Mouse (Mus musculus): ENCODE measurements around the gene Ttc3.
"Not testable (repeated sequence)": the region's sequence is repeated elsewhere in the genome, so short reads cannot be mapped to it uniquely, and the experiment has no call there.

Gene Ttc3

GRCm38 (mm10) chr16:94370173-94370914 is at the start of gene Ttc3:
TSS of gene Ttc3 (plus strand) at chr16:94370618.
- peak; percentile 91 for DNase-seq

DNA sequence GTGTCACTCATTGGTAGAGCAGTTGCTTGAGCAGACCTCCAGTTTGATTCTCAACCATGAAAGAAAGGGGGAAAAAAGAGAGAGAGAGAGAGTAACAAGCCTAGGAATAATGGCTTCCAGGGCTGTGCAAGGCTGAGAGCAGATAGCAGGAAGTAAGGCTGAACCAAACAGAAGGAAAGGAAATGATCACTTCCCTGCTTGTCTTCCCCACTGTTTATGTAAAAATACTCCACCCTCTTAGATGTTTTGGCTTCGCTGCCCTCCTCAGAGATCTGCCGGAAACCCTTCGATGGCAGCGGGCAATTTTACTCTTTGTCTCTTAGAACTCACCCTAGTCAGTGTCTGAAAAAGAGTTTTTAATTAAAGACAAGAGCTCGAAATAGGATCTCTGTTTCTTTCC is 46.7 kb upstream of the Ttc3 start:
- DNase-seq: no peak

- no peak for DNase-seq
These were observed 44.4 kb upstream of the Ttc3 start for GRCm38 (mm10) chr16:94326008-94326407.

GRCm38 (mm10) chr16:94327781-94328711 is 42.4 kb upstream of the Ttc3 start, which contains the start of gene Ripply3:
TSS of gene Ripply3 (plus strand) at chr16:94328420.
- peak; percentile 68 for DNase-seq

GRCm38 (mm10) chr16:94328881-94329867 is 41.2 kb upstream of the Ttc3 start:
- DNase-seq: no peak

DNA sequence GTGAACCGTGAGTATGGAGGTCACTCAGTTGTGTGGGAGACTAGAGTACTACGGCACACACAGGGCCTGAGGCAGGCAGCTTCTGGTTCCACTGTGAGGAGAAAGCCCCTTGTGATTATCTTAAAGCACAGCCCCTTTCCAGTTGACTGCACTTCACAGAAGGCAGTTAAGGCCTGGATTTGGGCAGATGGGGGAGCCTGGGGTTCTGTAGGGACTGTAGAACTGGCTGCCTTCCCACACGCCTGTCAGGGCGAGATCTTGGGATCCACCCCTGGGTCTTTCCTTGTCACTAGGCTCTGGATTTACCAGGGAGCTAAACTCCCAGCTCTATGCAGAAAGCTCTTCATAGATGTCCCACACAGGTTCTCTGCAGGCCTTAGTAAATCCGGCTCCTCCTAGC is 40.0 kb upstream of the Ttc3 start:
- no peak for DNase-seq

DNA sequence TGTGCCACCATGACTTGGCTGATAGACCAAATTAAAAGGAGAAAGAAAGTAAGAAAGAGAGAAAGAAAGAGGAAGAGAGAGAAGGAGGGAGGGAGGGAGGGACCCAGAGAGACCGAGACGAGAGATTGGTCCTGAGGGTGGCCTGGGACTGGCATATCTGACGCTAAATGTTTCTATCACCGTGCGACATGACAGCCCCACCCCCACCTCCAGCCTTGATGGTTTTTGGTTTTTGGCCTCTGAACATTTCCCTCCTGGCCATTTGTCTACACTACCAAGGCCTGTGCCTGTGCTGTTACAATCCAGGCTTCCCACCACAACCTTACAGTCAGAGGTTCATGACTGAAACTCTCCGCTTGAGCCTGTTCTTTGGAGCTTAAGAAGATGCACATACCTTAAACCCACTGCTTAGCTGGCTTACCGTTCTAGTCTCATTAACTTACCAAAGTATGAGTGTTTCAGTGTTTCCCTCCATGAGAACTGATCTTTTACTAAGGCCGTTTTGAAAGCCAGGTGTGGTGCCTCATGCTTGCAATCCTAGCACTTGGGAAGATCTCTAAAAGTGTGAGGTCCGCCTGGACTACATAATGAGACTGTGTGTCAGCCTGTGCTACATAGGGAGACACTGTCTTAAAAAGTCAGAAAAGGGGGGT is 39.1 kb upstream of the Ttc3 start:
- no peak for DNase-seq

DNA sequence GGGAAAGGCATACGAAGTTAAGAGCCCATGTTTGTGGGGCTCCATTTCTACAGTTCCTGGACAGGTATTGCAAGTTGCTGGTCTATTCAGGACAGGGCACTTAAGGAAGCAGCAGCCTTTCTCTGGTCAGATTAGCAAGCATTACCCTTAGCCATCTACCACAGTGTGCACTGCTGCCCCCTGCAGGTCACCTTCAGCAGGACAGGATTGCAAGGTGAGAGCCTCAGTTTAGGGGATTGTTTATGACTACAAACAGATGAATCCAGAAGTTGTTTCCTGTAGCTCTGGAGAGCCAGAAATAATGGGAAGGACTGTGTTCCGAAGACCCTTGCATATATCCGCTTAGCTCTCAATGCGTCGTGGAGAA is 38.5 kb upstream of the Ttc3 start:
- peak; percentile 83 for DNase-seq

GRCm38 (mm10) chr16:94335656-94336055 is 34.8 kb upstream of the Ttc3 start:
- no peak for DNase-seq

DNA sequence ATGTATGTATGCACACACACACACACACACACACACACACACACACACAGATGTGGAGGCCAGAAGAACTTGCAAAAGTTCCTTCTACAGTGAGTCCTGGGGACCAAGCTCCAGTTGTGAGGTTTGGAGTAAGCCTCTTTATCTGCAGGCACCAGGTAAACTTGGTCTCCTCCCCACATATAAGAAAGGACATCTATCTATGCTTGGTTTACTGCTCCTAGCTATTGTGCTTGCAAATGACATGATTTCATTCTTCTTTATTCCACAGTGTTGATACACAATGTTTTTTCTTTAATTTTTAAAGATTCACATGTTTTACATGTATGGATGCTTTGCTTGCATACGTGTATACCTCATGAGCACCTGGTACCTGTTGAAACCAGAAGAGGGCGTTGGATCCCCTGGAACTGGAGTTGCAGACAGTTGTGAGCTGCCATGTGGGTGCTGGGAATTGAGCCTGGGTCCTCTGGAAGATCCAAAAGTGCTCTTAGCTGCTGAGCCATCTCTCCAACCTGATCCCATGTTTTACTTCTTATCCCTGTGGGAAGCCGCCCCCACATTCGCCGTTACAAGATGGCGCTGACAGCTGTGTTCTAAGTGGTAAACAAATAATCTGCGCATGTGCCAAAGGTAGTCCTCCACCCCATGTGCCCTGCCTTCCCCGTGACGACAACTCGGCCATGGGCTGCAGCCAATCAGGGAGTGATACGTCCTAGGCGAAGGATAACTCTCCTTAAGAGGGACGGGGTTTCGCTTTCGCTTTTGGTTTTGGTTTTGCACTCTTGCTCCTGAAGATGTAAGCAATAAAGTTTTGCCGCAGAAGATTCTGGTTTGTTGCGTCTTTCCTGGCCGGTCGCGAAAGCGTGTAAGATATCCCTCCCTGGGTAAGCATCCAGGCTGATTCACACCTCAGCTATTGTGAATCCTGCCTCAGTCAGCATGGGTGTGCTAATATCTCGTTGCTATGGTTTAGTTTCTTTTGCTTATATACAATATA is 31.0 kb upstream of the Ttc3 start:
- DNase-seq: not testable (repeated sequence)

GRCm38 (mm10) chr16:94345733-94346132 is 24.7 kb upstream of the Ttc3 start:
- DNase-seq: no peak

DNA sequence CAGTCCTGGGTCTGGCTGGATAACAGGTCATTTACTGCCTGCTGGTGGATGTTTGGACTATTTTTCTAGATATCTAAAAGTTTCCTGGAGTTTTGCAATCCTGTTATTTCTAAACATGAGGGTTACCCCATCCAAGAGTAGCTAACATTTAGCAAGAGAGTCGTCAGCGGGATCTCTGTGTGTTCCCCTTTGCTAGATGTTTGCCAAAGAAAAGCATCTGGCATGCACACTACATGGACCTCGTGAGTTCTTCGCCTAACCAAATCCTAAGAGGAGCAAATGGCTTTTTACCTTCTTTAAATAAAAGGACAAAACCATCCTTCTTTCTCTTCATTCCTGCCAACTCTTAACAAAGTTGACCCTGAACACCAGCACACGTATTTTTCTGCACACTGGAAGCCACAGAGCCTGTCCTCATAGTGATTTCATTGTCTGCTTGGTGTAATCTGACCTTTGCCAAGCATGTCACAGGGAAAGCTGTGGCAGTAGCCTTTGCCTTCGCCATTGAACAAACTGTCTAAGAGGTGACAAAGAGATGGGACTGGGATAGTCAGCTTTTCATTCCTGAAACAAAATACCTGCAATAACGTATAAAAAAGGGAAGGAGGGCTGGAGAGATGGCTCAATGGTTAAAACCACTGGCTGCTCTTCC is 23.2 kb upstream of the Ttc3 start:
- no peak for DNase-seq

DNA sequence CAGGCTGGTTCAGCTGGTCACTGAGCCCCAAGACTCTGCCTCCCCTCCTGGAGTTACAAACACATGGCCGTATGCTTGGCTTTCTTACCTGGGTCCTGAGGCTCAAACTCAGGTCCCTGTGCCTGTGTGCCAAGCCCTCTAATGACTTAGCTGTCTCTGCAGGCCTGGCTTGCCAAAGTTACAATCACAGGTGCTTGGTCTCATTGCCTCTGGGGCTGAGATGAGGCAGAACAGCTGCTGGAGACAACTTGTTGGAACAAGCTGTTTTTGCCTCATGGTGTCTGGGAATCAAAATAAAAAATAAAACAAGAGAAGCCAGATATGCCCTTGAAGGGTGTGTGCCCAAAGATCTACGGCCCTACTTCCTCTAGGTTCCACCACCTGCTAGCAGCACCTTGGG is 21.6 kb upstream of the Ttc3 start:
- DNase-seq: no peak

DNA sequence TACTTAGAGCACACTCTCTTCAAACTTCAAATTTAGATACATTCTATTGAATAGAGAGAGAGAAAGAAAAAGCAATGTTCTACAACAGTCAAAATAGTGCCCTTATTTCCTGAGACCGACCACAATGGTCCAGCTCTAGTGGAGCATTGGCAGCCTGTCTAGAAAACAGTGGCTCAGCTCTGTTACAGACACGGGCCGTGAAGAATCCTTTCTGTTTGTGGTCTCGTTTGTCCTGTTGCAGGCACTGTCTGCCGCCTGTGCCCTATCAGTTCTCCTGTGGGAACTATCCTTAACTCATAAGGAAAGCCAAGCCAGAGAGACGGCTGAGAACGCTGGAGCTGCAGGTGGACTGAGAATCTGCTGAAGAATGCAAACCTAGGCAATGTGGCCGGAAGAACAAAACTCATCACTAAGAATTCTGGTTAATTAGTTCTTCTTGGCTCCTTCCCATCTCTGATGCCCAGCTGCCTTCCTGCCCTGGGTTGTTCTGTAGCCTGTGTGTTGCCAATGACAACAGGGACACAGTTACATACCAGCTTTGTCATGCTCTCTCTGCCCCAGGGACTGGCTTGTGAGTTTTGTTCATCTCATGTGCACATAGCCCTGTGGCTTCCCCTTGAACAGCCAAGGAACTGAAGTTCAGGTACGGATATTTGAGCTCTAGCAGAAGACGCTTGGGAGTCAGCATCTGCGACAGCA is 20.7 kb upstream of the Ttc3 start:
- peak; percentile 9 for DNase-seq

- no peak for DNase-seq
These were observed 20.1 kb upstream of the Ttc3 start for GRCm38 (mm10) chr16:94350287-94350677.

GRCm38 (mm10) chr16:94354450-94354849 is 16.0 kb upstream of the Ttc3 start:
- DNase-seq: no peak

- no peak for DNase-seq
These were observed 14.4 kb upstream of the Ttc3 start for GRCm38 (mm10) chr16:94356046-94356445.

- DNase-seq: no peak
These were observed 13.5 kb upstream of the Ttc3 start for GRCm38 (mm10) chr16:94356776-94357494.

DNA sequence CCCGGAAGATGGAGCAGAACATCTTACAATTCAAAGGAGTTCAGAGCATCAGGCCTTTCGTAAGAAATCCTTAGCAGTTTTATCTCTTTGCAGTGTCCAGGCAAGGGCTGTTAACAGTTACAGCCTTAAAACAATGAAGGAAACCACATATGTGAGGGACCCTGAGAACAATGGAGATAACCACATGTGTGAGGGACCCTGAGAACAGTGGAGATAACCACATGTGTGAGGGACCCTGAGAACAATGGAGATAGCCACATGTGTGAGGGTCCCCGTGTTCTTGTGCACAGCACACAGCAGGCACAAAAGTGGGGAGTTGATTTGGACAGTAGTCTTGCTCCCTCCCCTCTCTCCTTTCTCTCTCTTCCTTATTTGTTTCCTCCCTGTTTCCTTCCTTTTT is 12.3 kb upstream of the Ttc3 start:
- DNase-seq: no peak
